Mouse (Mus musculus) ovary, adult 2 months (tissue): ENCODE results near the gene Trp73. TPM values are rescaled to one million over a fixed set of nuclear protein-coding genes. Genes with fewer than 3 reads are reported as not detected.

ENCODE experiments used
- polyA plus RNA-seq: library from polyadenylated mRNA; depleted of rRNA; stranded (reverse); fragments of >200 nt; gene quantifications from 2 replicates; pipeline ENCODE4 v1.2.3, GENCODE M21; 2012; rRNA removed

The Trp73 gene
- polyA plus RNA-seq, result 9.7 and 9.9 TPM in 2 replicates

GRCm38 (mm10) chr4:154140182-154140212, at the start of gene Trp73:
Gene Trp73 (minus strand): TSS chr4:154140208.

DNA sequence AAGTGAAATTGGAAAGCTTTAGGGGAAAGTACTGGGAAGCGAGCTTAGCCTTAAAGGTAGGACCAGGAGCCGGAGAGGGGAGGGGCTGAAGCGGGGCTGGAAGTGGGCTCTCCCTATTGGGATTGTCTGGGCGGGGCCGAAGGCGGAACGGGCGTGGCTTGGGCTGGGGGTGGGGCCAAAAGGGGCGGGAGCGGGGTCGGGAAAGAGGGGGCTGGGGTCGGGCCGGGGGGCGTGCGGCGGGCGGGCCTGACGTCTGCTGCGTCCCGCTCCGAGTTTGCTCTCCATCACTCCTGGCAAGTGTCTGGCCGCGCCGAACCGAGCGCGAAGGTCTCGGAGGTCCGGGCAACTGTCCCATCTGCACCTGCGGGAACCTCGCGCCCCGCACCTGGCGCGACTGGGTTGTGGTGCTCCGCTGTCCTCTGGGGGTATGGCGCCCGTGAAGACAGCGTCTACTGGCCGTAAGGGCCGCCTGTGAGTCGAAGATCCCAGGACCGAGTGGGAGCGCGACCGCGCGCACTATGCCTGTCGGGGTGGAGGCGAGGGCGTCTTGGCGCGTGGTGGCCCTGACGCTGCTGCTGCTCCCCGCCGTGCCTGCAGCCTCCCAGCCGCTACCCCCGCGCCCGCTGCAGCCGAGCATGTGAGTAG, 30.6 kb upstream of the Trp73 start, which contains the start of gene Megf6:
Gene Megf6, plus strand, starts transcription at position 225 of the 645 bp plus-strand sequence.

DNA sequence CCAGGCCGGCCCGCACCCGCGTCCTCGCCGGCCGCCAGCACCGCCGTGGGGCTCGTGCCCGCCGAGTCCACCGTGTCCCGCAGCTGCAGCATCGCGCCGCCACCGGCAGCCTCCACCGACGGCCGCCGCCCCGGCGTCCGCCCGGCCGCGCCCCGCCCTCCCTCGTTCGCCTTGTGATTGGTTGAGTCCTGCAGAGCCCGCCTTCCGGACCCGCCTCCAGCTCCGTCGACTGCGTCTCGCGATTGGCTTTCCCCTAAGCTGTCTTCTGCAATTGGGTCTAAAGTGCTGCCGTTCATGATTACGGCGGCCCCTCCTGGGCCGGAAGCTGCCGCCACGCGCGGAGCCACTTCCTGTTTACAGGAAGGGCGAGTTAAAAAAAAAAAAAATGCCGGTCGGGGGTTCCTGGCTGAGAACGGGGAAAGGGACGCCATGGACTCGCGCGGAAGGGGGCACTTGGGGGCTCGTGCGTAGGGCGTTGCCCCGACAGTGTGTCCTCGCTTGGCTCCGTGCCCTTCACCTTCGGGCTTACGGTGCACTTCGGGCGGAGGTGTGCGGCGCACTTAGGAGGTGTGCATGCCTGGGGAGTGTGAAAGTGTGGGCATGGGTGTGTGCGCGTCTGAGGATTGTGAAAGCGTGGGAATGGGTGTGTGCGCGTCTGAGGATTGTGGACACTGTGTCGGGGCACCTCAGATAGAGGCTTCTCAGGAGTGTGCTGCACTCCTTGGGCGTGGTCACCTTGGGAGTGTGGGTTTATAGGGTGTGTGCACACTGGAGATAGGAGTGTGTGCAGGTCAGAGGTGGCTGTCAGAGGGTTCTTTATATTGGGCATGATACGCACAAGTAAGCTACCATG, 20.8 kb upstream of the Trp73 start, which contains the start of gene Tprgl:
Gene Tprgl, minus strand, starts transcription at position 129 of the 853 bp plus-strand sequence.

GRCm38 (mm10) chr4:154142211-154143040, 2.4 kb upstream of the Trp73 start, which contains the start of gene Wrap73:
Gene Wrap73 (plus strand): TSS chr4:154142372.

GRCm38 (mm10) chr4:154042577-154042976, 97.4 kb downstream of the Trp73 start, which contains the start of gene Ccdc27:
Gene Ccdc27 (minus strand): TSS chr4:154042677.

DNA sequence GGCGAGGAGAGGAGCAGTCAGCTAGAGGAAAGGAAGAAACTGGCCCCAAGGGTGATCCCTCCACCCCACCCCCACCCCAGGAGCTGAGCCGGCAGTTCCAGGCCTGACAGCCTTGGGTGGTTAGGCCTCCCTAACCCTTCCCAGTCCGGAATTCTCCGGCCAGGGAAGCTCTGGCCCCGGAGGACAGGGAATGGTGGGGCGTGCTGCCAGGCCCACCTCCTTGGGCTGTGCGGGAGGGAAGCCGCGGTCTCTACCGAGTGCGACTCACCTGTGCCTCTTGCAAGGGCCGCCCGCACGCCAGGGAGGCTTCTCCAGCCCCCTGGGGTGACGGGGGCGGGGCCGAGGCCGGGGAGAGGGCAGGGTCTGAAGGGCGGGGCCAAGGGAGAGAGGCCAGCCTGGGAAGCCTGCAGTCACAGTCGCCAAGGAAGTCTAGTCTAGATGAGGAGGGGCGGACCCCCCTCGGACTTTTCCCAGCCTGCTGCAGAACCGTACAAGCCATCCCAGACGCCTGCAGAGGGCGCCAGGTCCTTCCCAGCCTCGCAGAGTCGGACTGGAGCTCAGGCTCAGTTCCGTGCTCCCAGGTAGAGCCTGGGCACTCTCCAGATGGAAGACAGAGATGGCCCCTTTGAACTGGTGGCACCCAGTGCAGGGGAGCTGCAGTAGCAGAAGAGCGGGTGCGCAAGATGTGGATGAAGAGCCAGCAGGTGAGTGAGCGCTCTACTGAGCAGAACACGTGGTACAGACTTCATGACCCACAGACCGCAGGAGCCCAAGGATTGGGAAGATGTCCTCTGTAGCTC, 114.2 kb downstream of the Trp73 start, which contains the start of gene Smim1:
Gene Smim1, minus strand, starts transcription at position 590 of the 800 bp plus-strand sequence.

DNA sequence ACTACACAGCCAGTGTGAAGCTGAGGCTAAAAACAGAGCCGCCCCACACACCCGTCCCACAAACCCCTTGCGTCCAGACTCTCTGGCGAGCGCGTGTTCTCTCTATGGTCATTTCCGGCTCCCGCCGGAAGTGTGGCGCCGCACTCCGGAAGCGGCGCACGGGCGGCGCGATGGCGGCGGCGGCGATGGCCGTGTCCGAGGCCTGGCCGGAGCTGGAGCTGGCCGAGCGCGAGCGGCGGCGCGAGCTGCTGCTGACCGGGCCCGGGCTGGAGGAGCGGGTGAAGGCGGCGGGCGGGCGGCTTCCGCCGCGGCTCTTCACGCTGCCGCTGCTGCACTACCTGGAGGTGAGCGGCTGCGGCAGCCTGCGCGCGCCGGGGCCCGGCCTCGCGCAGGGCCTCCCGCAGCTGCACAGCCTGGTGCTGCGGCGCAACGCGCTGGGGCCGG, 128.3 kb downstream of the Trp73 start, which contains the start of gene Lrrc47:
Gene Lrrc47, plus strand, starts transcription at position 86 of the 444 bp plus-strand sequence.

Other genes with a start within 250 kb of the Trp73 start
- 58.1 and 69.9 TPM in 2 replicates for gene A430005L14Rik, start 183.0 kb downstream of the Trp73 start, polyA plus RNA-seq
- 22.0 and 23.0 TPM in 2 replicates for gene Dffb, start 165.1 kb downstream of the Trp73 start, polyA plus RNA-seq
- 18.8 and 19.7 TPM in 2 replicates for gene Cep104, start 165.0 kb downstream of the Trp73 start, polyA plus RNA-seq
- 127 and 143 TPM in 2 replicates for gene Lrrc47, start 128.5 kb downstream of the Trp73 start, polyA plus RNA-seq
- gene Smim1, start 114.0 kb downstream of the Trp73 start, polyA plus RNA-seq, result 150 and 188 TPM in 2 replicates
- gene Ccdc27, start 97.5 kb downstream of the Trp73 start, polyA plus RNA-seq, result not detected in 2 replicates
- gene Wrap73, start 2.2 kb upstream of the Trp73 start, polyA plus RNA-seq, result 43.3 and 45.2 TPM in 2 replicates
- gene Tprgl, start 20.5 kb upstream of the Trp73 start, polyA plus RNA-seq, result 247 and 337 TPM in 2 replicates
- 25.5 and 31.1 TPM in 2 replicates for gene Megf6, start 30.5 kb upstream of the Trp73 start, polyA plus RNA-seq
- 8.7 and 9.5 TPM in 2 replicates for gene Arhgef16, start 161.5 kb upstream of the Trp73 start, polyA plus RNA-seq
- gene B230104I21Rik, start 195.9 kb upstream of the Trp73 start, polyA plus RNA-seq, result not detected in 2 replicates